Mouse (Mus musculus): ENCODE measurements around the gene Olfr1195.
"Not testable (repeated sequence)": the region's sequence is repeated elsewhere in the genome, so short reads cannot be mapped to it uniquely, and the experiment has no call there.

Olfr1195 gene

GRCm38 (mm10) chr2:88689087-88689486, at the start of gene Olfr1195:
Gene Olfr1195, minus strand, starts transcription at chr2:88689187.
- no peak for DNase-seq

GRCm38 (mm10) chr2:88732266-88732665, 43.3 kb upstream of the Olfr1195 start, which contains the start of gene Olfr1197:
Gene Olfr1197, minus strand, starts transcription at chr2:88732366.
- no peak for DNase-seq

GRCm38 (mm10) chr2:88704497-88704896, 15.5 kb upstream of the Olfr1195 start, which contains the start of gene Olfr1196:
Gene Olfr1196, minus strand, starts transcription at chr2:88704597.
- DNase-seq = no peak

GRCm38 (mm10) chr2:88675328-88675727, 13.7 kb downstream of the Olfr1195 start, which contains the start of gene Olfr1193:
Gene Olfr1193, plus strand, starts transcription at chr2:88675628.
- not testable (repeated sequence) for DNase-seq

GRCm38 (mm10) chr2:88648209-88648608, 40.8 kb downstream of the Olfr1195 start, which contains the start of gene Olfr1192-ps1:
Gene Olfr1192-ps1, plus strand, starts transcription at chr2:88648509.
- DNase-seq = no peak

GRCm38 (mm10) chr2:88640242-88640641, 48.7 kb downstream of the Olfr1195 start, which contains the start of gene Olfr1191-ps1:
Gene Olfr1191-ps1, plus strand, starts transcription at chr2:88640542.
- DNase-seq = not testable (repeated sequence)
